Mouse (Mus musculus) liver, embryonic 15.5 days (tissue): ENCODE measurements around the gene Cpb1. TPM values are rescaled to one million over a fixed set of nuclear protein-coding genes. Genes with fewer than 3 reads are reported as not detected.

Experiments used
- ATAC-seq: fragments of 200-750 bp; cut with Nextera tagmentation; 2 replicates; pipeline ENCODE4 v1.8.0; 2017; ENCODE audit warnings: moderate number of reproducible peaks, mild to moderate bottlenecking, moderate library complexity; ENCODE audit not compliant: insufficient read depth
- H3K27ac ChIP-seq: fragments of 300-500 bp; sonication (generic); replicated peaks from 2 replicates; pipeline ENCODE4 v1.5.1; 2015; ENCODE audit warnings: mild to moderate bottlenecking, inconsistent platforms
- H3K27me3 ChIP-seq: fragments of 300-500 bp; sonication (generic); 2 replicates; pipeline ENCODE4 v1.6.1; 2015; ENCODE audit warnings: mild to moderate bottlenecking, inconsistent platforms
- H3K36me3 ChIP-seq: fragments of 300-500 bp; sonication (generic); replicated peaks from 2 replicates; pipeline ENCODE4 v1.6.1; 2015; ENCODE audit warnings: moderate library complexity, mild to moderate bottlenecking, inconsistent platforms
- H3K4me1 ChIP-seq: fragments of 300-500 bp; sonication (generic); replicated peaks from 2 replicates; pipeline ENCODE4 v1.6.1; 2015; ENCODE audit warnings: inconsistent platforms
- H3K4me2 ChIP-seq: fragments of 300-500 bp; sonication (generic); 2 replicates; pipeline ENCODE4 v1.6.1; 2015; ENCODE audit warnings: moderate library complexity, mild to moderate bottlenecking, inconsistent platforms
- H3K4me3 ChIP-seq: fragments of 300-500 bp; sonication (generic); replicated peaks from 2 replicates; pipeline ENCODE4 v1.5.1; 2015; ENCODE audit warnings: mild to moderate bottlenecking, inconsistent platforms
- H3K9ac ChIP-seq: fragments of 300-500 bp; sonication (generic); 2 replicates; pipeline ENCODE4 v1.6.1; 2015; ENCODE audit warnings: moderate library complexity, mild to moderate bottlenecking, inconsistent platforms
- H3K9me3 ChIP-seq: fragments of 300-500 bp; sonication (generic); replicated peaks from 2 replicates; pipeline ENCODE4 v1.6.1; 2016; ENCODE audit warnings: inconsistent platforms
- WGBS: fragments of 180-500 bp; shearing (Covaris S2); methylation state at CpG from one replicate; pipeline ENCODE4 v1.1.7; 2015; ENCODE audit warnings: mixed read lengths; ENCODE audit not compliant: insufficient replicate concordance; 5-methylcytosine and 5-hydroxymethylcytosine counted together
- microRNA-seq: library from miRNA; unstranded; fragments of <30 nt; microRNA quantifications from one replicate; pipeline ENCODE4, GENCODE M21; 2016
- polyA plus RNA-seq: library from polyadenylated mRNA; unstranded; fragments of >200 nt; fragmentation: Nextera tagmentation; extraction: Ambion mirVana; gene quantifications from 2 replicates; pipeline ENCODE4 v1.2.1, GENCODE M21; 2015

The Cpb1 gene
- polyA plus RNA-seq, 1 experiment from 2014 or later = 0.06 TPM

DNA sequence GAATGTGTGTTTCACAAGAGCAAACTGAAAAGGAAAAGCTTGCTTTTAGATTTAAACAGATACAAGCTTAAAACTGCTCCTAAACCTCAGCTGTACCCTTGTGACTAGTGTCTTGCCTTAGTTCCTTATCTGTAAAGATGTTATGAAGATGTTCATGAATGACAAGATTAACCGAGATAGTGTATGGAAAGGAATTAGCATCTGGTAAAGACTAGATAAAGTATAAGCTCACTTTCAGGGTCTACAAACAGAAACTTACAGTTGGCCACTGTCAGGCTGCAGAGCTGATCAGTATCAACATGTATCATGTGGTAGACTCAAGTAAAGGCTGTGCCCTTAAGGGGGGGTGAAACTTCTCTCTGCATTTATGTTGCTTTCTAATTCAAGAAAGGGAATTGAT, 31.6 kb downstream of the Cpb1 start:
- no peak for ATAC-seq
- H3K4me2 ChIP-seq = no peak overlapping the region
- no peak overlapping the region for H3K27ac ChIP-seq
- H3K4me3 ChIP-seq = no peak overlapping the region
- no peaks in the 10 kb centered on the region for H3K9me3 ChIP-seq
- H3K36me3 ChIP-seq = no peaks in the 10 kb centered on the region
- 5% methylated on average over 1 of the region's 1 CpGs for WGBS
- no peaks in the 10 kb centered on the region for H3K4me1 ChIP-seq
- H3K27me3 ChIP-seq = no peaks in the 10 kb centered on the region
- H3K9ac ChIP-seq = no peak overlapping the region

DNA sequence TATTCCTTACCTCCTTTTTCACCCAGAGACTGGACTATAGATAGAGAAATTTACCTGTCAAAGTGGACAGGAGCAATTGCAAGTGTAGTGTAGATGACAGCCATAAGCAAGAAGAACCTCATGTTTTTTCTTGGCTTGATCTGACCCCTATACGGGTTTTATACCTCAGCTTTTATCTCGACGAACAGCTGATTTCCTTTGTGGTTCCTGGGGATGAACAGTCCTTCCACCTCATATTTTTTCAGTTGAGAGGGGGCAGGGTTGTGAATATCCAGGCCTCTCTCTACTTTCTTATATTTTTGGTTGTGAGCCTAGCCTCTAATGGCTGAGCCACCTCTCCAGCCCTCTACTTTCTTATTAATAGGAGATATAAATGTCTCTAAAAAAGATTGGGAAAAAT, 33.5 kb downstream of the Cpb1 start, which contains the start of gene Cpa3:
TSS of gene Cpa3 (minus strand) at position 132 of the 400 bp plus-strand sequence.
- no peaks in the 10 kb centered on the region for H3K4me1 ChIP-seq
- H3K27ac ChIP-seq = no peak within 1 kb of the TSS
- H3K4me2 ChIP-seq = no peak within 1 kb of the TSS
- no peak within 1 kb of the TSS for H3K4me3 ChIP-seq
- H3K27me3 ChIP-seq = no peaks in the 10 kb centered on the region
- WGBS = 24% methylated on average over 3 of the region's 3 CpGs
- no peak for ATAC-seq
- no peak within 1 kb of the TSS for H3K9ac ChIP-seq
- no peaks in the 10 kb centered on the region for H3K36me3 ChIP-seq
- H3K9me3 ChIP-seq = no peaks in the 10 kb centered on the region

DNA sequence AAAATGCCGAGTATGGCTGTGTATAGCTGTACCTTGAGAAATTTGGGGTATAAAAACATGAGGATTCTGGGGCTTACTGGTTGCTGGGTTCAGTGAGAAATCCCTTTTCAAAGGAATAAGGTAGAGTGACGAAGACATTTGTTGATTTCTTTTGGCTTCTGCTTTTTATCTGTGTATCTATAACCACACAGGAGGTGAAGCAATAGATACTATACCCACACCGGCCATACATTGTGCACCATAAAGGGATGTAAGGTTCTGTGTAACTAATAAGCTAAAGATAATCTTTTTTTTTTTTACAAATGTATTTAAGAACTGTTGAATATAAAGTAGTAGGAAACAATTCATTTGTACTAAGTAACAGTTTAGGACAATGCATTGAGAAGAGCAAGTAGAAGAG, 35.8 kb downstream of the Cpb1 start:
- H3K9me3 ChIP-seq = no peaks in the 10 kb centered on the region
- H3K27ac ChIP-seq = no peak overlapping the region
- ATAC-seq = no peak
- H3K4me1 ChIP-seq = no peaks in the 10 kb centered on the region
- H3K36me3 ChIP-seq = no peaks in the 10 kb centered on the region
- no peak overlapping the region for H3K9ac ChIP-seq
- no peaks in the 10 kb centered on the region for H3K27me3 ChIP-seq
- WGBS = 32% methylated on average over 3 of the region's 3 CpGs
- H3K4me3 ChIP-seq = no peak overlapping the region
- H3K4me2 ChIP-seq = no peak overlapping the region

DNA sequence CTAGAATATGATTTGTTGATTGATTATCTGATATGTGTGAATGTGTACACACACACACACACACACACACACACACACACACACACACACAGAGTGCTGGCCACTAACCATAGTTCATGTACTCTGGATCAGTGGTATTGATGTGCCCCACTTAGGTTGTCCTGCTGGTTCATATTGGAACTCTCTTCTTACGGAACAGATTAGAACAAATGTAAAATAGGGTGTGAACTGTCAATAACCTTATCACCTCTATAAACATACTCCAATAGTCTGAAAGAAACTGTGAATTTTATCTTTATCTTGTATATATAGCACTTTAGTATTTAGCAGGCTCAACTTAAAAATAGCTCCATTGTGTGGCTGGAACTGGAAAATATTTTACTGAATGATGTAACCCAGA, 38.6 kb downstream of the Cpb1 start:
- Histone ChIP-seq H3K27me3 (no peaks in the 10 kb centered on the region), H3K4me3 (no peak overlapping the region), H3K4me1 (no peaks in the 10 kb centered on the region), H3K4me2 (no peak overlapping the region), H3K9ac (no peak overlapping the region), H3K9me3 (no peaks in the 10 kb centered on the region), H3K36me3 (no peaks in the 10 kb centered on the region), H3K27ac (no peak overlapping the region)
- ATAC-seq = no peak
- 59% methylated on average over 1 of the region's 1 CpGs for WGBS

DNA sequence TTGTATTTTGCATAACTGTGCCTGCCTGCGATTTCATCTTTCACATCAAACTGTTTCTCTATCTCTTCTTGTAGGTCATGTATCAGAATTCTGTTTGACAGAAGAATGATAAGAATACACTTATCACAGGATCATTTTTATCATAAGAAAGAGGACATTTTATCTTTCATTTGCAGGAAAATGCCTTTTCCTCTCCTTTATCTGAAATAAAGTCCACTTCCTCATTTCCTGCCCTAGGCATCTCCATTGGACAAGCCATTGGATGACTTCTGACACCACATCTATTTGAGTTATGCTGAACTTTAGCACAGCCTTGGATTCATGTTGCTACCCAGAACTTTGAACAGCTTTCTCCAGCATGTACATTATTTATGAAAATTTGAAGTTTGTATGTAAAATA, 46.5 kb downstream of the Cpb1 start:
- Histone ChIP-seq H3K9me3 (no peaks in the 10 kb centered on the region), H3K4me1 (no peaks in the 10 kb centered on the region), H3K27ac (no peak overlapping the region), H3K36me3 (no peaks in the 10 kb centered on the region), H3K9ac (no peak overlapping the region), H3K4me3 (no peak overlapping the region), H3K4me2 (no peak overlapping the region), H3K27me3 (no peaks in the 10 kb centered on the region)
- WGBS = 26% methylated on average over 1 of the region's 1 CpGs
- ATAC-seq = no peak

DNA sequence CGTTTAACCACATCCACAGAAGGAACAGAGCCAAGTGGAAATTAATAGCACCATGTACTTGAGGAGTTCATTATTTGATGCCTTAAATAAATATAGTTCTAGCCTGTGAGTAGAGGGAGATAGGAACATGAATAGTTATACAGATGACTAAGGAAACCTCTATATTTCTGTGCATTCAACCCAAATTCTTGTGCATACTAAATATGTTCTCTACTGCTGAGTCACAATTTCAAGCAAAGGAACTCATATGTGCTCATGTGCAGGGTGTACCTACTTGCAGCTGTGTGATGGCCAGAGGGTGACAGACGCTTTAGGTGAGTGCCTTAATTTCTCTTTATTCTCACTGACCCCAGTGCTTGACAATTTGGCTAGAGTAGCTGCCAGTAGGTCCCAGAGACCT, 50.1 kb downstream of the Cpb1 start:
- 50% methylated on average over 2 of the region's 2 CpGs for WGBS
- no peak overlapping the region for H3K4me2 ChIP-seq
- no peak overlapping the region for H3K27ac ChIP-seq
- no peak for ATAC-seq
- no peaks in the 10 kb centered on the region for H3K36me3 ChIP-seq
- H3K4me3 ChIP-seq = no peak overlapping the region
- no peak overlapping the region for H3K9ac ChIP-seq
- no peaks in the 10 kb centered on the region for H3K4me1 ChIP-seq
- no peaks in the 10 kb centered on the region for H3K9me3 ChIP-seq
- H3K27me3 ChIP-seq = no peaks in the 10 kb centered on the region

DNA sequence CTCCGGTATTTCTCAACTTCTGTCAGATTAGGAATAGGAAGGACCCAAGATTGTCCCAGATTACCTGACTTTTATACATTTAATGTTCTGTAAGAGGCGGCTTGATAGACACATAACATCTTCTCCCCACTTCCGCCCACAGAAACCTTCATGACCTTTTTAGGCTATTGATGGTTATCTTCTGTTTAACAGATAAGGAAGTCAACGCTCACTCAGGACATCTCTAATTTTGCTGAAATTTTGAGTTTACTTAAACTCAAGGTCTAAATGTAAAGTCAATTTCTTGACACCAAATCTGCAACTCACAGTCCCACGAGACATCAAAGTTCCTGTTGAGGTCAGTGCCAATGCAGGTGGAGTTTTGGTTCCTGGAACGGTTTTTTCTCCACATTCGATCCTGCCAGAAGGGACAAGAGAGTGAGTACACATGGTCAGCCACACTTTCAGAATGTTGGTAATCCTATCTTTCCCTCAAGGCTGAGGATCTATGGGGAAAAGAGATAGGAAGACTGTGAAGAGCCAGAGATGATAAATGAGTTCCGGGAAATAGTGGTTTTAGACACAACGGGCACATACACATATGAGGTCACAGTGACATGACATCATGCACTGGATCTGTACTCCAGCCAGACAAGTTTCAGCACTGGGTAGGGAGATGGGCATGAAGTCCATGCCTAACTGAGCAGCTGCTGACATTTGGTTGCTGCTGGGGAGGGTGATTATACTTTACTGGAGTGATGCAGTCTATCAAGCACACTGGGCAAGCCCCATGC, 52.4 kb downstream of the Cpb1 start:
- Histone ChIP-seq H3K9ac (no peak overlapping the region), H3K27ac (no peak overlapping the region), H3K9me3 (no peaks in the 10 kb centered on the region), H3K27me3 (no peaks in the 10 kb centered on the region), H3K4me3 (no peak overlapping the region), H3K4me2 (no peak overlapping the region), H3K4me1 (no peaks in the 10 kb centered on the region), H3K36me3 (no peaks in the 10 kb centered on the region)
- WGBS = 56% methylated on average over 9 of the region's 9 CpGs
- no peak for ATAC-seq

DNA sequence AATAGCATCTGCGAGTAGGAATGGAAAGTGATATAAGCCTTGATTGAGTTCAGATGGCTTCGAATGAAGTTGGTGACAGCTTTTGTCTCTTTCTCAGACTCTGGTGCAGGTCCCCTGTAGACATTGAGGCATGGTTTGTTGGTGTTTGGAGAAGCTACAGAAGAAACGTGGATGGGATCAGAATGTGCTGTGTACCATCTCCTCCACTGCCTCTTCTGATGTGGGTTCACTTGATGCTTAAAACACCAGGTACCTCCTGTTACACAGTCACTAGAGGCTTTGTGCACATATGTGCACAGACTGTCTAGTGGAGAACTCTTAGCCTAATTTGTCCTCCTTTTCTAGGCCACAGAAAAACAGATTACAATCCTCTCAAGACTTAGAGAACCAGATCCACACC, 53.4 kb downstream of the Cpb1 start:
- Histone ChIP-seq H3K9me3 (no peaks in the 10 kb centered on the region), H3K9ac (no peak overlapping the region), H3K4me1 (no peaks in the 10 kb centered on the region), H3K36me3 (no peaks in the 10 kb centered on the region), H3K4me2 (no peak overlapping the region), H3K4me3 (no peak overlapping the region), H3K27ac (no peak overlapping the region), H3K27me3 (no peaks in the 10 kb centered on the region)
- no peak for ATAC-seq
- WGBS = 57% methylated on average over 3 of the region's 3 CpGs

DNA sequence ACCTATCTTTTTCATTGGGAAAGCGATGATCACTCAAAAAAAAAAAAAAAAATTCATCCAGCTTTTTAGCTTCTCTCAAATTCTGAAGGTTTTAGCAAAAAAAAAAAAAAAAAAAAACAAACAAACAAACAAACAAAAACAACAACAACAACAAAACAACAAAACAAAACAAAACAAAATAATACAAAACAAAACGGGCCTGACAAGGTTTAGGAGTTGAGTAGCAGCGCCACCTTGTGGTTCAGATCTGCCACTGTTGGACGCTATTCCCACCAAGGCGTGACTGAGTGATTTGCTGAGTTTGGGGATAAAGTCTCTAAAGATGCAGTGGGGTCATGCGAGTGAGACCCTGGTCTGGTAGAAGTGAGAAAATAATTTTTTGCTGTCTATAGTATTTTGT, 76.7 kb downstream of the Cpb1 start:
- ATAC-seq = no peak
- WGBS = 21% methylated on average over 6 of the region's 6 CpGs
- no peaks in the 10 kb centered on the region for H3K9me3 ChIP-seq

More for the DNA sequence above, 76.7 kb downstream of the Cpb1 start:
- H3K36me3 ChIP-seq = no peaks in the 10 kb centered on the region
- H3K9ac ChIP-seq = no peak overlapping the region
- H3K4me1 ChIP-seq = no peaks in the 10 kb centered on the region
- H3K27me3 ChIP-seq = no peaks in the 10 kb centered on the region
- no peak overlapping the region for H3K4me3 ChIP-seq
- no peak overlapping the region for H3K27ac ChIP-seq
- H3K4me2 ChIP-seq = no peak overlapping the region

Small RNA genes lying within 50 kb of the gene (microRNA-seq; reads per million reads assigned to microRNA genes)
- not detected for gene Mir7007

Other genes with a start within 250 kb of the Cpb1 start
- gene Hps3, start 240.4 kb downstream of the Cpb1 start, polyA plus RNA-seq = 5.8 and 5.9 TPM in 2 replicates
- gene Hltf, start 217.9 kb downstream of the Cpb1 start, polyA plus RNA-seq = 8.6 and 9.6 TPM in 2 replicates
- gene Gyg, start 120.4 kb downstream of the Cpb1 start, polyA plus RNA-seq = 18.5 and 20.0 TPM in 2 replicates
- 2.3 and 2.9 TPM in 2 replicates for gene Cpa3, start 33.6 kb downstream of the Cpb1 start, polyA plus RNA-seq
- gene Agtr1b, start 91.4 kb upstream of the Cpb1 start, polyA plus RNA-seq = not detected in 2 replicates